Mouse (Mus musculus): ENCODE data around the gene Clcn1.

Clcn1 gene

GRCm38 (mm10) chr6:42299362-42299761 is 12.9 kb downstream of the Clcn1 start:
- peak; percentile 87 for DNase-seq (ENCODE audit: low read depth, low spot score)

DNA sequence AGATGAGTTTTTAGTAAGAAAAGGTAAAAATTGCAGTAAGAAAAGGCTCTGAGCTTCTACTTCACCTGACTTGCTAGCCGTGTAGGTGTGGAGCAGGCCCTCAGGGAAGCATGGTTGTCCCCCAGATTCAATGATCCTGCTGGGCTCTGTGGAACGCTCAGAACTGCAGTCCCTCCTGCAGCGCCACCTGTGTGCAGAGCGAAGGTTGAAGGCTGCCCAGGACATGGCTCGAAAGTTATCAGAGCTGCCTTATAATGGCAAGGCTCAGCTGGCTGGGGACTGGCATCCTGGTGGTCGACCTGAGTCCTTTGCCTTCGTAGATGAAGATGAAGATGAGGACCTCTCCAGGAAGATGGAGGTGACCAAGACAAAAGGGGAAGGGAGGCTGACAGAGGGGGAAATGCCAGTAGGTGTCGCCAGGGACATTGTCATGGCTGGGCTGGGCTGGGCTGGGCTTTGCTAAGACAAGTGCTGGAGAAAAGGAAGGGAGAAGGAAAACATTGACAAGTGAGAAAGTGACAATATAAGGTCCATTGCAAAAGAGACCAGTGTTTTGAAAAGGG is 23.4 kb downstream of the Clcn1 start:
- no peak for DNase-seq (ENCODE audit: low read depth, low spot score)

GRCm38 (mm10) chr6:42310427-42311053 is 24.1 kb downstream of the Clcn1 start:
- no peak for DNase-seq (ENCODE audit: low read depth, low spot score)

DNA sequence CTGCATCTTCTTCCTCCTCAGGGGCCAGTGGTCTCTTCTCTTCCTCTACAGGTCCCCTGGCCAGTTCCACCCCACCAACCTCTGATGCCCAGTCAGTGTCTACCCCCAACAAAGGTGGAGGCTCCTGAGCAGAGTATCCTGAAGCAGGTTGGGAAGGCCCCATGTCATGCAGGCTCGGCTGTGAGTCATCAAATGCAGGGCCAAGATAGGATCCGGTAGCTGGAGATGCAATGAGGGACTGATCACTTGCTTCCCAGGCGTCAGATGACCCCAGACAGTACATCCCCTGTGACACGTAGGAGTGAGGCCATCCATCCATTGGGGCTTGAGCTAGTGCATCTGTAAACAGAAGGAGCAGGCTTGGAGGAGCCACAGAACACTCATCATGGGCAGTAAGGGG is 31.8 kb downstream of the Clcn1 start:
- no peak for DNase-seq (ENCODE audit: low read depth, low spot score)

DNA sequence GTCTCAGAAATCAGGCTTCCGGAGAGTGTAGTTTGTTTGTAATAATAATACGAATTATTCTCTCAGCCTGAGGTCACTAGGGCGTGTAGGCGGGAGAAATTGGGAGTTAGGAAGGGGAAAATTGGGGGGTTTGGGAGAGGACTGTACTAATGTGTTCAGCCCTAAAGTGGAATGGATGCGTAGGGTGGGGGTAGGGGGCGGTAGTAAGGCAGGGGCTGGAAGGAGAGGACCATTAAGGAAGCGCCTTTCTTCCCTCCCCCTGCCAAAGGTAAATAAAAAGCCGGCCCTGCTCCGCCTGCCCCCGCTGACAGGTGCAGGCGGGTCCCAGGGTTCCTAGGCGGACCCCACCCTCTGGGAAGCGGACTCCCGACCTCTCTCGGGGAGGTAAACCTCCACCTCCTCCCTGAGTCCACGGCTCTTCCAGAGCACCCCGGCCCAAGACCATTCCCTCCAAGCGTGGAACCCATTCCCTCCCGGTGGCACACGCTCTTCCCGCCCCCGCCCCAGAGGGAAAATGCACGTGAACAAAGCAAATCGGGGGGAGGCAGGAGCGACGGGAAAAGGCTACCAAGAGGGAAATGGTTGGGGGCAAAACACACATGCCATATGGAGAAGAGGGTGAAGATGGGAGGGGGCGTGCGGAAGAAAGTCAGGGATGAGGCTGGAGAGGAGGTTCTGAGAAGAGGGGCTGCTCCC is 37.0 kb downstream of the Clcn1 start:
- no peak for DNase-seq (ENCODE audit: low read depth, low spot score)

- peak; percentile 62 for DNase-seq (ENCODE audit: low read depth, low spot score)
Measured at GRCm38 (mm10) chr6:42324067-42324481, 37.6 kb downstream of the Clcn1 start.

GRCm38 (mm10) chr6:42324482-42325267 is 38.2 kb downstream of the Clcn1 start, which contains the start of gene Fam131b:
Fam131b (minus strand) TSS chr6:42324643.
- no peak for DNase-seq (ENCODE audit: low read depth, low spot score)

GRCm38 (mm10) chr6:42325268-42325609 is 38.8 kb downstream of the Clcn1 start:
- peak; percentile 97 for DNase-seq (ENCODE audit: low read depth, low spot score)

- no peak for DNase-seq (ENCODE audit: low read depth, low spot score)
Measured at GRCm38 (mm10) chr6:42326509-42326908, 40.0 kb downstream of the Clcn1 start.

- DNase-seq (ENCODE audit: low read depth, low spot score) = no peak
Measured at GRCm38 (mm10) chr6:42328757-42329156, 42.3 kb downstream of the Clcn1 start.

GRCm38 (mm10) chr6:42330216-42330615 is 43.7 kb downstream of the Clcn1 start:
- DNase-seq (ENCODE audit: low read depth, low spot score) = peak; percentile 15

- no peak for DNase-seq (ENCODE audit: low read depth, low spot score)
Measured at GRCm38 (mm10) chr6:42330946-42331345, 44.5 kb downstream of the Clcn1 start.

GRCm38 (mm10) chr6:42339189-42339588 is 52.7 kb downstream of the Clcn1 start:
- no peak for DNase-seq (ENCODE audit: low read depth, low spot score)

DNA sequence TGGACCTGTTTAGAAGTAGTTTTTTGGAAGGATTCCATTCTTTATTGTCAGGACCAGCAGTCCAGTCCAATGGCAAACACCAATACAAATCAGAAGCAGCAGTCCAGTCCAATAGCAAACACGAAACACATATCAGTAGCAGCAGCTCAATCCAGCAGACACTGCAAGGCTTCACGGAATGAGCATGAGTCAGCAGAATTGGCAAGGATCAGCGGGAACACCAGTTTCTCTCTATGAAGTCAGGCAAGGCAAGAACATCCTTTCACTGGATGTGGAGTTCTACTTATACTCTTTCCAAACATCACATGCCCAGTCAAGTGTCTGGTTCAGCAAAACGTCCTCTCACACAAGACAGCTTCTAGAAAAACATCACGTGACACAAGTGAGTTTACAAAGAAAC is 53.5 kb downstream of the Clcn1 start:
- peak; percentile 93 for DNase-seq (ENCODE audit: low read depth, low spot score)

DNA sequence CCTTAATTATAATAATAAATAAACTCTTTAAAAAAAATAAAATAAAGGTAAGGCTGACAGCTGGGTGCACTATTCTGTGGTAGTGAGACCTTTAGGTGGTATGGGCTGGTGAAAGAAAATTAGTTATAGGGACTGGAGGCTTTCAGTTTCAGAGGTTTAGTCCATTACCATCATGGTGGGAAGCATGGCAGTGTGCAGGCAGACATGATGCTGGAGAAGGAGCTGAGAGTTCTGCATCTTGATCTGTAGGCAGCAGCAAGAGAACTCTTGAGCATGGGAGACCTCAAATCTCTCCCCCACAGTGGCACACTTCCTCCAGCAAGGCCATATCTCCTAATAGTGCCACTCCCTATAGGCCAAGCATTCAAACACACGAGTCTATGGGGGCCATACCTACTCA is 55.7 kb downstream of the Clcn1 start:
- DNase-seq (ENCODE audit: low read depth, low spot score) = no peak

DNA sequence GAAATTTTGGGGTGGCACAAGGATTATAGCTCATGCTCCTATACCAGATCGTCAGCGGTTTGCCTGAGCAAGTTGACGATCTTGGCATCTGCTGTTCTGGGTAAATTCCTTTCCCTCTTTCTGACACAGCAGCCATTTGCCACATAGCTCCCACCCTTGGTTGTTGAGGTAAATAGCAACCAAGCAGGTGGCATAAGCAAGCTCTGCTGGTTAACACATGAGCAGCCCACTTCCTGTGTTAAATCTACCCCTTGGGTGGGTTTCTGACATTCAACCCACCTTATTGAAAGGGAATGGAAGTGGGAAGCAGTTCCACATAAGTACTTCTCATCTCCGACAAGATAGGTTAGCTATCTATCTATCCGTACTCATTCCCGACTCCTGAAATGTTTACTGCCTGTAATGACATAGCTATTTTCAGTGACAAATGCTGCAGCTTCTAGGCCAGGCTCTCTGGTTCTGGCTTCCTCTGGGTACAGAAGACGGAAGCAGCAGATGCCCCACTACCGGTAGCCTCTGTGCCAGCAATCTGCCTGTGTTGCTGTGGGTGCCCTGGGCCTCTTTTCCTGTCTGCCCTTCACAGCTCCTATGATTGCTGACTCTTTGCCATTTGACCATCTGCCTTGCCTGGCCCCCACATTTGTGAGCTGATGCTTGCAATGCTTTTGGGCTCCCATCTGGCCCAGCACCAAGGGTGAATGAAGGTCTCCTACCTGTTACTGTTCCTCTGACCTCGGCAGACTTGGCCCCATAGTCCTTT is 57.1 kb downstream of the Clcn1 start:
- no peak for DNase-seq (ENCODE audit: low read depth, low spot score)

- DNase-seq (ENCODE audit: low read depth, low spot score) = no peak
Measured at GRCm38 (mm10) chr6:42344255-42344654, 57.8 kb downstream of the Clcn1 start.

DNA sequence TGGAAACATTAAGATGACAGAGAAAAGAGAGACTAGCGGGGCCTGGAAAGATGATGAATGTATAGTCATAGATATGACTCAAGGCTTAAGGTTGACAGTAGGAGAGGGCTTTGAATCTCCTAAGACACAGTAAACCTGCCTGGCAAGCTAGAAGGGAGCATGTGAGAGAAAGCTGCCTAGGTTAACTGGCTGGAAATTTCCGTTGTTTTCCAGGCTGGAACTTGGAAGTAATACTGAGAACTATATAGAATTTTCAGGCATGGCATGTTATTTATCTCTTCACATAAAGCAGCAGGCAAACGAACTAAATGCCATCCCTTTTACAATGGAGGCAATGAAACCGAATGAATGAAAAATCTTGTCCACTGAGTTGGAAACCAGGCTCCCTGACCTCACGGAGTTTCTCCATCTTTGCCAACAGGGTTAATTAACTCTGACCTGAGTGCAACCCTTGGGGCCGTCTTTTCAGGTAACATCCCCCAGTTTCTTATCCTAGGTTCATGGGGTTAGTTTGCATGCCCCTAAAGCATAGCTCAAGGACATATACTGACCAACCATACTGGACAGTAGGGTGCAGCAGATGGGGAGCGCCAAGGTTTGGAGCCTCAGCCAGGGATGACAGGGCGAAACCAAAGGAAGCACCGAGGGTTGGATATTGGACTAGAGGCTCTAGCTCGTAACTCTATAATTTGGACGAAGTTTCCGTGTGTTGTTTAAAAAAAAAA is 62.0 kb downstream of the Clcn1 start:
- peak; percentile 64 for DNase-seq (ENCODE audit: low read depth, low spot score)

- peak; percentile 95 for DNase-seq (ENCODE audit: low read depth, low spot score)
Measured at GRCm38 (mm10) chr6:42349006-42349425, 62.5 kb downstream of the Clcn1 start.

GRCm38 (mm10) chr6:42349426-42350020 is 63.0 kb downstream of the Clcn1 start, which contains the start of gene Zyx:
Zyx (plus strand) TSS chr6:42349630.
- peak; percentile 100 for DNase-seq (ENCODE audit: low read depth, low spot score)

Measured in 3T3-L1 (cell line).